Mouse (Mus musculus): ENCODE results near the gene Ngb.
A peak's percentile ranks its signal among the peaks of the same experiment; 100 is the strongest.

Ngb gene

DNA sequence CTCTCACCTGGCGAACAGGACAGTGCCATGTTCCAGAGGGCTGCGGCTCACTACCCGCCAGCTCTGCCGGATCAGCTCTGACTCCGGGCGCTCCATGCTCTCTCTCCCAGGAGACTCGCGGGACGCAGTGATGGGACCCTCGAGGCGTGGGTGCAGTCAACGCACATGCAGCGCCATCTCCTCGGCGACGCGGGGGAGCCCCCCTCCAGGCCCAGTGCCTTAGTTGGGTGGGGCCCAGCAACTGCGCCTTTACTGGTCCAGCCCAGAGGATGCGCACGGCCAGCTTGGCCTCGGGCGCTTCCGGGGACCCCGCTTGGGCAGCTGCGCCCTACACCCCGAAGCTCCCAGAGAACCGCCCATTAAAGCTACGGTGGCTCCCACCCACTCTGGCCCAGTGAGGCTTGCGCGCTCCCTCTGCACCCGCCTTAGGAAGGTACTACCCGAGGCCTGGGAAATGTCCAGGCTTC lies at the start of gene Ngb:
Ngb (minus strand) TSS at position 375 of the 467 bp plus-strand sequence.
- no peak for DNase-seq

DNA sequence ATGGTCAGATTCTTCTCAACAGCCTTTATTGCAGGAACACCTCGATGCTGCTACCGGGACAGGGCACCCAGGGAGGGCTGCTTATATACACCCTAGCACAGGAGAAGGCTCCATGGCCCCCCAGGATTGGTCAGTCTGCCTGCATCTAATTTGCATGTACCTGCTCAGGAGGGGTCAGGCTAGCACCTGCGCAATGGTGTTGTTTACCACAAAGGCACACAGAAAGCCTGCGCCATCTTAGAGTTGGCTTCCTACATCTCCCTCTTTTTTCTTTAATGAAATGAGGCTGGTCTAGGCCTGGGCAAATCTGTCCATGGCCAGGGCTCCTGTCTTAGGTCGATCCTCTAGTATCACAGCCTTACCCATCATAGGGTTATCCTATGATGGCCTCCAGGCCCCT lies 47.1 kb upstream of the Ngb start:
- DNase-seq = peak; percentile 25

- no peak for DNase-seq
These were observed 45.8 kb upstream of the Ngb start for GRCm38 (mm10) chr12:87148136-87148535.

DNA sequence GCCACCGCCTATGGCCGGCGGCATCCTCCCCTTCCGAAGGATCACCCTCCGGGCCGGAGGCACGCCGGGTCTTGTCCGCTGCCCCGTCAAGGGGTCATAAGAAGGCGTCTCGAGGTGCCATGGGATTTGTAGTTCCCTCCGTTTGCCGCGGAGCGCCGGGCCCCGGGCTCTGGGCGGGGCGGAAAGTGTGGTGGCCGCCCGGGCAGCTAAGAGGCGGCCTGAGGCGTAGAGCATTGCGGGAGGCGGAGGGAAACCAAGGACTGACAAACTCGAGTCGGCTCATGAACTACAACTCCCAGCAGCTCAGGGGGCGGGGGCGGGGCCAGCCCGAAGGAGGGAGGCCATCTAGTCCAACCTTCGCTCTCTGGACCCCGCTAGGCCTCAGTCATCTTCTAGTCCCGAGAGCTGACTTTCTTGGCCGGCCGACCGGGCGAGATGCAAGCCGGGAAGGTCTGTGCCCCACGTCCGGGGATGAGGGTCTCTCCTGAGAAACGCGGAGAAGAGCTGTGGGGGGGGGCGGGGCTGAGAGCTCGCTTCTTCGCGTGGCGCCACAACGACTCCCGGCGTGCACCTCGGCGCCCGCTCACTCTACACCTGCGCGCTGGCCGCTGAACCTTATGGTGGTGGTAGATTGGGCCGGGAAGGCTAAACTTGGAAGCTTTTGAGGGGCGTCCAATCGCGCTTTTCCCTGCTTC lies 45.2 kb upstream of the Ngb start, which contains the start of gene Pomt2:
Pomt2 (minus strand) TSS at position 574 of the 695 bp plus-strand sequence.
- DNase-seq = peak; percentile 97

GRCm38 (mm10) chr12:87146966-87147365 lies 44.6 kb upstream of the Ngb start, which contains the start of gene Gstz1:
Gene Gstz1 (plus strand): TSS chr12:87147165.
- DNase-seq = peak; percentile 85

- DNase-seq = no peak
These were observed 39.8 kb upstream of the Ngb start for GRCm38 (mm10) chr12:87142156-87142555.

DNA sequence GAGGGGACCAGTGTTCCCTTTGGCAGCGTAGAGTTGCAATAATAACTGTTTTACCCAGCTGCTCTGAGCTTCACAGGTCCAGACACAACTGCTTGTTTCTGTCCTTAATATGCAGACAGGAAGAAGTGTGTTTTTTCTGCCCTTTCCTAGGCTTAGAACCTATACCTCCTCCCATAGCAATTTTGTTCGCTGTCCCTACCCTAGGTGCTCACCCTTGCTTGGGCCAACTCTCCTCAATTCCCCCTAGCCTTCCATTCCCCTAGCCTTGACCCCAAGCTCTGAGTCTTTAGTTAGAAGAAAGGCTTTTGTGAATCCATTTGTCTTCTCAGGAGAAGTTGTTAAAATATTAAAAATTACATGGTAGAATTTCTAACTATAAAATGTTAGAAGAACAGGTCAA lies 36.4 kb upstream of the Ngb start:
- no peak for DNase-seq

- no peak for DNase-seq
These were observed 36.0 kb upstream of the Ngb start for GRCm38 (mm10) chr12:87138342-87138701.

GRCm38 (mm10) chr12:87137439-87138341 lies 35.4 kb upstream of the Ngb start:
- DNase-seq = no peak

- no peak for DNase-seq
These were observed 30.4 kb upstream of the Ngb start for GRCm38 (mm10) chr12:87132784-87133183.

GRCm38 (mm10) chr12:87132210-87132609 lies 29.9 kb upstream of the Ngb start:
- DNase-seq = no peak

DNA sequence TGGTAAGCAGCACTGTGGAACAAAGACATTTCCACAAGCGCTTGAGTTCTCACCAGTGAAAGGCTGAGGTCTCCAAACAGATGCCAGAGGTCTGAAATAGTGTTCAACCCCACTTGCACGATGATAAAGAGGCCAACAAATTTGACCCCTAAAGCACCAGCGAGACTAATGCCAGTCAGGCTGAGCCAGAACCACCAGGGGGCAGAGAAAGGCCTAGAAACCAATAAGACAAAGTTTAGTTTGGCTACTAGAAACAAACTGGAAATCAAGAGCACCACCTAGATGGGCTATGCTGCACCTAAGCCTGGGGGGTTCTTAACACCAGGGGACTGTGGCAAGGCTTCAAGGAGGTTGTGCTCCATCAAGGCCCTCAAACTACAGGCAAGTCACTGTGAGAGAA lies 29.3 kb upstream of the Ngb start:
- no peak for DNase-seq

DNA sequence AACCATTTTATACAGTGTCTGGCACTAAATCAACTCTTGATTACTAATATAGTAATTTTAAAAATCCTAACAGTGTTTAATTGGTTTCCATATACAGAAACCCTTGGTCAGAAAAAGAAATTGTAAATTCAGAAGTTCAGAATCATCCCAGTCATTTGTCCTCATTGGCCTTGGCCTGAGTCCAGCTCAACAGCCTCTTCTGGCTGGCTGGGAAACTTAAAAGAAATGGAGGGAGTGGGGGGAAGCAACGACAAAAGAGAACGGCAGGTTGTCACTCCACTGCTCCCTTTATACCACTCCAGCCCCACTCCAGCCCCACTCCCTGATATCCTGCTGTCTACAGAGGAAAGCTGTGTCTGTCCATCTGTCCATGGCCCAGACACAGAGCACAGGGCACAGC lies 28.8 kb upstream of the Ngb start:
- DNase-seq = no peak

GRCm38 (mm10) chr12:87130224-87130623 lies 27.9 kb upstream of the Ngb start:
- no peak for DNase-seq

- no peak for DNase-seq
These were observed 24.9 kb upstream of the Ngb start for GRCm38 (mm10) chr12:87127256-87127655.

- no peak for DNase-seq
These were observed 19.7 kb upstream of the Ngb start for GRCm38 (mm10) chr12:87121918-87122589.

GRCm38 (mm10) chr12:87107357-87107977 lies 5.1 kb upstream of the Ngb start:
- DNase-seq = no peak

- DNase-seq = no peak
These were observed 2.5 kb upstream of the Ngb start for GRCm38 (mm10) chr12:87104796-87105195.

- no peak for DNase-seq
These were observed 1.1 kb upstream of the Ngb start for GRCm38 (mm10) chr12:87103471-87103870.

DNA sequence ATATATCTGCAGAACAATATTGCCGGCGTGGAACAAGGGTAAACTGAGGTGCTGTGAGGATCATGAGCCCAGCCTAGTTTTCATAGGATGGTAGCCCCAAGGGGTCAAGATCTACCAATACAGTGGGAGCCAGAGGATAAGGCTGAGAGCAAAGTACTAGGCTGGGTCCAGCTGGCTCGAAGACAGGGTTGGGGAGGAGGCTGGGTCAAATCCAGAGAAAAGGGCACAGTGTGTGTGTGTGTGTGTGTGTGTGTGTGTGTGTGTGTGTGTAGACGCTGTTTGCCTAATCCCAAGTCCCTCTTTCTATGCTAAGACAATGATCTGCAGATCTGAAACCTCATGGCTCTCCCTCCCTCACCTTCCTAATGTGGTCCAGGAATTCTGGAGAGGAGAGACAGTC lies 2.0 kb downstream of the Ngb start:
- DNase-seq = no peak

DNA sequence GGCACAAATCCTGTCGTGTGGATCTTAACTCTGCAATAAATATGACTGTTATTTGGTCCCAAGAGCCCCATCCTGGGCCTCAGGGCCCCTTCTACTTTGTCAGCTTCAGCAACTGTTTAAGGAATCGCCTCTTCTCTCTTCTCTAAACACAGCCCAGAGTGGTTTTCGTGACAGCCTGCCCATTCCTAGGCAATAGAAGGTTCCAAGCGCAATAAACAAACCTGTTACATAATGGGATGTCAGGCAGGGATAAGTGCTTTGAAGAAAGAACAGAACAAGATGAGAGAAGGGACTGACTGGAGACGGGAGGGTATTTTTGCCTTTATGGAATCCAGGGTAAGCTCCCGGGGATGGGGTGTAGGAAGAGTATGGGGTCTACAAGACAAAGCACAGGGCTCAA lies 8.7 kb downstream of the Ngb start:
- DNase-seq = no peak

- peak; percentile 46 for DNase-seq
These were observed 9.1 kb downstream of the Ngb start for GRCm38 (mm10) chr12:87093249-87093648.

- no peak for DNase-seq
These were observed 10.4 kb downstream of the Ngb start for GRCm38 (mm10) chr12:87091916-87092315.
